Mouse (Mus musculus): ENCODE results near the gene Olfr651. TPM values are rescaled to one million over a fixed set of nuclear protein-coding genes. Genes with fewer than 3 reads are reported as not detected.

Olfr651 gene
- polyA plus RNA-seq, 1 experiment = not detected

GRCm38 (mm10) chr7:104588274-104588673, 38.3 kb downstream of the Olfr651 start:
- peaks cover 5% of the 10 kb centered on the region; the same call in 1 of the 2 replicates for H3K9me3 ChIP-seq
- TF ChIP-seq FLI1 (IDR thresholded peaks at IDR 0.05; ENCODE audit: low read length) (no peak), GATA1 (IDR thresholded peaks at IDR 0.05; ENCODE audit: borderline replicate concordance, low read length) (no peak)
- H3K36me3 ChIP-seq (replicated peaks; ENCODE audit: low read length) = no peaks in the 10 kb centered on the region
- H3K4me1 ChIP-seq = no peaks in the 10 kb centered on the region
- peak overlapping the region; percentile 8 for H3K4me3 ChIP-seq (replicated peaks)
- no peaks in the 10 kb centered on the region for H3K27me3 ChIP-seq (replicated peaks)

DNA sequence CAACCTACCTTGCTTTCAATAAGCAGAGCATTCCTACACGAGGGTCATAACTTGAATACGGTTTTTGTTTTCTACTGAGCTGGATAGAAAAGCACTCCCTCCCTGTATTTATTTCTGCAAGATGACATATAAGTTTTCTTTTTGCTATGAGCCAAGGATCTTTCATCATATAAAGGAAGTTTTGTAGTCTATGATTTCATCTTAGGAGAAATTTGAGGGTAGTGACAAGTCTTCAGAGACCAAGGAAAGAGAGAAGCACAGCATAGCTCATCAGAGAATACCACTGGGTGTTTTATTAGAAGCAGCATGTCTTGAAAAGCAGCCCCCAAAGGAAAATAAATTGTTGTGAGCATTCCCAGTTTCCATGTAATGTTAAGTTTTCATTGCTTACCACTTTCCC, 51.7 kb downstream of the Olfr651 start, which contains the start of gene Olfr655:
TSS of gene Olfr655 (minus strand) at position 101 of the 400 bp plus-strand sequence.
- no peaks in the 10 kb centered on the region for H3K9me3 ChIP-seq
- no peaks in the 10 kb centered on the region for H3K36me3 ChIP-seq (replicated peaks; ENCODE audit: low read length)
- no peak within 1 kb of the TSS for H3K4me3 ChIP-seq (replicated peaks)
- H3K27me3 ChIP-seq (replicated peaks) = no peaks in the 10 kb centered on the region
- no peak for TF ChIP-seq GATA1 (IDR thresholded peaks at IDR 0.05; ENCODE audit: borderline replicate concordance, low read length)
- TF ChIP-seq FLI1 (IDR thresholded peaks at IDR 0.05; ENCODE audit: low read length) = no peak
- no peaks in the 10 kb centered on the region for H3K4me1 ChIP-seq

DNA sequence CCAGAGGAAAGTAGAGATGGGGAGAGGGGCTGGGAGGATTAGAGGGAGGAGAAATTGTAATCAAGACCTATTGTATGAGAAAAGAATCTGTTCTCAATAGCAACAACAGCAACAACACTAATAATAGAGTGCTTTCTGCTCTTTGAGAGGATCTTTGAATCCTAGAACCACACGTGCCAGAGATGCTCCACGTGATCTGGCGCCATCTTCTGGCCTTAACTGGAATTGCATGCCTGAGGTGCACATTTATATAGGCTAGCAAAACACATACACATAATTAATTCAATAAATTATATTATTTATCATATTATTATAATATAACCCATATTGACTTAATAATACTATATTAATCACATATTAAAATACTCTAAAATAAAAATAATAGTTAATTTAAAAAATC, 53.2 kb downstream of the Olfr651 start:
- no peaks in the 10 kb centered on the region for H3K9me3 ChIP-seq
- H3K4me1 ChIP-seq = no peaks in the 10 kb centered on the region
- no peaks in the 10 kb centered on the region for H3K36me3 ChIP-seq (replicated peaks; ENCODE audit: low read length)
- no peak overlapping the region for H3K4me3 ChIP-seq (replicated peaks)
- no peaks in the 10 kb centered on the region for H3K27me3 ChIP-seq (replicated peaks)
- TF ChIP-seq FLI1 (IDR thresholded peaks at IDR 0.05; ENCODE audit: low read length) (no peak), GATA1 (IDR thresholded peaks at IDR 0.05; ENCODE audit: borderline replicate concordance, low read length) (no peak)

Other genes starting within 250 kb of the Olfr651 start
- not detected in 2 replicates for gene Trim12a, start 234.7 kb upstream of the Olfr651 start, polyA plus RNA-seq (2012; ENCODE audit: insufficient read depth, low replicate concordance)
- gene Trim34b, start 220.7 kb upstream of the Olfr651 start, polyA plus RNA-seq (2012; ENCODE audit: insufficient read depth, low replicate concordance) = 0.28 TPM in 1 of 2 replicates, not detected in the other
- 0.27 TPM in 1 of 2 replicates, not detected in the other for gene Trim12c, start 196.8 kb upstream of the Olfr651 start, polyA plus RNA-seq (2012; ENCODE audit: insufficient read depth, low replicate concordance)
- gene Trim30b, start 180.2 kb upstream of the Olfr651 start, polyA plus RNA-seq (2012; ENCODE audit: insufficient read depth, low replicate concordance) = 0.04 TPM in 1 of 2 replicates, not detected in the other
- not detected in 2 replicates for gene Trim30c, start 149.3 kb upstream of the Olfr651 start, polyA plus RNA-seq (2012; ENCODE audit: insufficient read depth, low replicate concordance)
- gene Trim30a, start 84.9 kb upstream of the Olfr651 start, polyA plus RNA-seq (2012; ENCODE audit: insufficient read depth, low replicate concordance) = 0.81 TPM in 1 of 2 replicates, not detected in the other
- gene Trim30d, start 42.3 kb upstream of the Olfr651 start, polyA plus RNA-seq (2012; ENCODE audit: insufficient read depth, low replicate concordance) = 0.09 TPM in 1 of 2 replicates, not detected in the other
- gene Olfr652, start 10.8 kb downstream of the Olfr651 start, polyA plus RNA-seq (2012; ENCODE audit: insufficient read depth, low replicate concordance) = not detected in 2 replicates
- gene Olfr653, start 27.2 kb downstream of the Olfr651 start, polyA plus RNA-seq (2012; ENCODE audit: insufficient read depth, low replicate concordance) = not detected in 2 replicates
- not detected in 2 replicates for gene Olfr654, start 36.9 kb downstream of the Olfr651 start, polyA plus RNA-seq (2012; ENCODE audit: insufficient read depth, low replicate concordance)
- not detected in 2 replicates for gene Olfr655, start 51.6 kb downstream of the Olfr651 start, polyA plus RNA-seq (2012; ENCODE audit: insufficient read depth, low replicate concordance)
- gene Olfr656, start 63.8 kb downstream of the Olfr651 start, polyA plus RNA-seq (2012; ENCODE audit: insufficient read depth, low replicate concordance) = not detected in 2 replicates
- not detected in 2 replicates for gene Olfr657, start 74.7 kb downstream of the Olfr651 start, polyA plus RNA-seq (2012; ENCODE audit: insufficient read depth, low replicate concordance)
- not detected in 2 replicates for gene Olfr658, start 97.2 kb downstream of the Olfr651 start, polyA plus RNA-seq (2012; ENCODE audit: insufficient read depth, low replicate concordance)
- not detected in 2 replicates for gene Olfr659, start 116.6 kb downstream of the Olfr651 start, polyA plus RNA-seq (2012; ENCODE audit: insufficient read depth, low replicate concordance)
- not detected in 2 replicates for gene Olfr661, start 136.4 kb downstream of the Olfr651 start, polyA plus RNA-seq (2012; ENCODE audit: insufficient read depth, low replicate concordance)
- gene Usp17le, start 227.3 kb downstream of the Olfr651 start, polyA plus RNA-seq (2012; ENCODE audit: insufficient read depth, low replicate concordance) = not detected in 2 replicates